Mouse (Mus musculus) lung, adult 18-20 months (tissue): ENCODE data around the gene Suco.
A peak's percentile ranks its signal among the peaks of the same experiment; 100 is the strongest.

Experiments used
- DNase-seq, 2 experiments: peaks; one replicate each; pipeline ENCODE4 v3.0.0; 2022; ENCODE audit warnings: mixed read lengths in 2 of 2

Suco gene

DNA sequence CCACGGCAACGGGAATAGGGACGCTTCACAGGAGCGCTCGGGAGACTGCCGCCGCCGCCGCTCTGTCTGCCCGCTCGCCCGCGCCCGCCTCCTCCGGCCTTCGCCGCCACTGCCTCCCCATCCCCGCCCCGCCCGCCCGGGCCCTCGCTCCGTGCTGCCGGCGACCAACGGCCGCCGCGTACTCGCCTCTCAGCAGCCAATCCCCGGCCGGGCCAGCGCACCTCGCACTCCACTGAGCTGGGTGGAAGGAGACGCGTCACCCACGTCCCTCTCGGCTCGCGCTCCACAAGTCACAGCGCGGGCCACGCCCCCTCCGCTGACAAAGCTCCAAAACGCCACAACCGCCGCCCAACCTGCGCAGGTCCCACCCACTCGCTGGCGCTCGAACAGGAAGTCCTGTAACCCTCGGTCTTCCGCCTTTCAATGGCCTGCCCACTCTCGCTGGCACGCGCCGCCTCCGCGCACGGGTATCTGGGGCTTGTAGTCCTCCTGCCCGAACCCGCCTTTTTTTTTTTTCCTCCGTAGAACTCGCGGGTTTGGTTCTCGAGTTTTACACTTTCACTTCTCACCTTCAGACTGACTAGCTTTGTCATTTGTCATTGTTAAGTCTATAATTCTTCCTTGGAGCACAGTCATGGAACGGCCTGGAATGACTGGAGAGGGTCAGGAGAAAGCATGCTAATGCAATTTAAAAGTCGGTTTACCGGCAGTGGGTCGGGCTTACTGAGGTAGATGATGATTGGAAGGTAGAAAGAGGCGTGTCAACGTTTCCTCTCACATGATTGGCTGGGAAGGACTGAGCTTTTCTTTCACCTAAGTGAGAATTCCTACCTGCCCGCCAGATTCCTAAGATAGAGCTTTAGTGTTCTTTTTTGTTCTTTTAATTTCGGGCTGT is at the start of gene Suco:
TSS of gene Suco (minus strand) at position 130 of the 895 bp plus-strand sequence.
- peak; percentile 100 for DNase-seq

DNA sequence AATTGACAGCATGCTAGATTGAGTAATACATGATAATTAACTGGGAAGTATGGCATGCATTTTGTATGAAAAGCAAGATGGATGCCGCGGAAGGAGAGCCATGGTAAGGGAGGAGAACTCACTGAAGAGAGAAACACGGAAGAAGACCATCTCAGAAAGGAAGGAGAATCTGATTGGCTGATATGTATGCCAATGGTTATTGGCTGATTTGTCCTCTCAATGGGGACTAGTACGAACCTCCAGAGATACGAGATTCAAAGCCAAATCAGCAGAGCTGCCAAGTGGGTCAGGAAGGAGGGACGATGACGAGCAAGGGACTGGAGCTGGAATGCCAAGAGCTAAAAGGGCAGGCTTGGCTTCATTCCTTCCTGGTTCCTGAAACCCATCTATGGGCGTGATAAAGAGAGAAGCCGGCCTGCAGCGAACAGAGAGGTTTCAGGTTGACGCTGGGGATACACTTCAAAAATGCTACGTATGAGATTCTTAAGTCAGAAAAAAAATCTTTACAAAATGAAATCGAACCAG is 48.9 kb upstream of the Suco start:
- DNase-seq: peak; percentile 37 to 67

DNA sequence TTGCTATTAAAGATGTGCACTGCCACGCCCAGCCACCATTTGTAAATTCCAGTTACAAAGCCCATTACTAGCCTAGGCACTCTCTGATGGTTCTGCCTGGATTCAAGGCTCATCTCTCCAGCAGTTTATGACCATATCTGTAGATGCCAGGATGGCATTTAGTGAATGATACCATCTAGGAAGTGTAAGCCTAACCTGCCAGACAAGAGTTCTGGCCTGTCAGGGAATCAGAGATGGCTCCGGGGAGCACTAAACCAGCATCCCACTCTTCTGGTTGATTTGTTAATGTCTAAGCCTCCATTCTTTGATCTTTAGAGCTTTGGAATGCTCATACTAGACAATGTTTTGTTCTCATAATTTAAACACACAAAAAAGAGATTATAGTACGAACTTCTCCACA is 47.8 kb upstream of the Suco start:
- no peak for DNase-seq

DNA sequence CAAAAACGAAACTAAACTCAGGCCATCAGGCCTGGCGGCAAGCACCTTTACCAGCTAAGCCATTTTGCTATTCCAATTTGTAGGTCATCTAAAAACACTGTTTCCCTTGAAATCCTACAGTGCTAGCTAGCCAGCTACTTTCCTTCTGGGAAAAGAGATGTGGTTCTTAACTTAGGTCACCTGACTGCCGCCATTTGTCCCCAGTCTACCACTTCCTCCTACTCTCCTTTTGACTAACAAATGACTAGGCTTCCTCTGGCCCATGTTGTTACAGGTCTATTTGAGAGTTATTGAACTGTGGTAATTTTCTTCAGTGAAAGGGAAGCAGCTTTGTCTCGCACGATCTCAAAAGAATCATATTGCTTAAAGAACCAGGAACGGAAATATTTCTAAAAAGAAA is 45.4 kb upstream of the Suco start:
- no peak for DNase-seq

DNA sequence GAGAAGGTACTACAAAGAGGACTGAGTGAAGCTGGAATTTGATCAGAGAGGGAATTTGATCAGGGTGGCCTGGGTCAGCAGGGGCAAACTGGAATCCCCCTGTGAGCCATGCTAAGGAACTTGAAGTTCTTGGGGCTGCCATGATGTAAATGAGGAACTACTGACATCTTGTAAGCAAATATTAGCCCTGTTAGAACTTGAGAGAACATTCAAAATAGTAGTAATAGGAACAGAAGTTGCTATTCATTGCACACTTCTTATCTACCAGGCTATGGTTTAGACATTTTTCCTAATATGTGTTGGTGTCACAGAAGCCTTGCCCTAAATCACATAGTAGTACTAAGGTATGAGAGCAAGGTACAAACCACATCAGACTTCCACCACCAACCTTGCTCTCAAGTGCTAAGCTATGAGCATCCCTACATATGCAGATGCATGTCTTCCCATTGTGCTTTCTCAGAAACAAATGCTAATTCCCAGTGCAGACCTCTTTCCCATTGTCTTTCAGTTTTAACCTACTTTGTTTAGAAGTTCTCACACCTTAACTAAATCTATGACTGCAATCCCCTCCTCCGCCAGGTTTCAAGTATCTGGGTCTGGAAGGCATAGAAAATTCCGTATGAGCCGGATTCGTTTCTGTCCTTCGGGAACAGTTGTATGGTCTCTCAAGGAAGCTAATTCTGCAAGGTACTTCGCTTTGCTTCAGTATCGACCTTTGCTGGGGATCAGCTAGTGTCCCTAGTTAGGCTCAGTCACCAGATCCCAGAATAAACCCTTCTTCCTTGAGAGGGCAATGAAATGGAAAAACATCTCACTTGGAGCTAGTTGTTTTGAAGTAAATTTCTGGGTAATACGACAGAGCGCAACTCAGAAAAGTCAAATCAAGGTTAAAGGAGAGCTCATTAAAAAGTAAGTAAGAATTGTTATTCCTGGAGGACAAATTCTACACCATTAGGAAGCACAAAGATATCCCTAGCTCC is 44.3 kb upstream of the Suco start:
- DNase-seq: no peak

DNA sequence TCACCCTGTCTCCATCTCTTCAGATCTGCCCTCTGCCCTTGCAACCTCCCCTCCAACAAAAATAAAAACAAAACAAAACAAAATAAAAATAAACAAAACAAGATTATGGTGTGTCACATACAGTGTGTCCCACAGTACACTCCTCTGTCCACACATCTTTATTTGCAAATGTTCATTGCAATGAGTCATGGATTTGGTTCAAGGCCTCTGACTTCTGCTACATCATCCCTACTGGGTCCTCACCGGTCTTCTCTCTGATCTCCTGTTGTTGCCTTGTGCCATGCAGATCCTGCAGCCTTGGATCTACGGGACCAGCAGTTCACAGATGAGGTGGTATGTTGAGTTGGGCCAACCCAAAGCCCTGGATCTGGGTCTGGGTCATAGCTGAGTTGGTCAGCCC is 43.1 kb upstream of the Suco start:
- no peak for DNase-seq

DNA sequence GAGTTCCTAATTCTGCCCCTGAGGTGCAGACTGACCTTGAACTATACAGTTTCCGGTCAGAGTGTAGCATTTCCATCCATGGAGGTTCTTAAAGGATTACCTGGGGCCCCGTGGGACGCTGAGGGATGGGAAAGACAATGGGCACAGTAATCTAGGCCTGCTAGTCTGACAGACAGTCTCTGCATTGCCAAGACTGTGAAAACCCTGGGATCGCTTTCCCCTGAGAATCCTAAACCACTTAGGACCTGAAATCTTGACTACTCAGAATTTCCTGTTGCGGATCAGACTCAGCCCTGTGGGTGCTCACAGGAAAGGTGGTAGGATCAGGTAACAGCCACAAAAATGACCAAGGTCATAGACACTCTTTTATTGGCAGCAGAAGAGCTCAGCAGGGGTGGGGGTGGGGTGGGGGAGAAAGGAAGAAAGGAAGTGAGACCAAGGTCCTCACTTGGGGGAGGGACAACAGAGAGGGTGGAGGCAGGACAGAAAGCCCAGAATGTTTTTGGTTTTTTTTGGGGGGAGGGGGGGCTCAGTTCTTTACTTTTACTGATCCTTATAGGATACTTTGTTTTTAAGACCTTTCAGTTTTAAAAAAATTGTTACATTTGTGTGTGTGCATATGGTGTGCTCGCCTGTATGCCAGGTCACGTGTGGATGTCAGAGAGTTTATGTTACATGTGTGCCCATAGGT is 42.3 kb upstream of the Suco start:
- DNase-seq: no peak

DNA sequence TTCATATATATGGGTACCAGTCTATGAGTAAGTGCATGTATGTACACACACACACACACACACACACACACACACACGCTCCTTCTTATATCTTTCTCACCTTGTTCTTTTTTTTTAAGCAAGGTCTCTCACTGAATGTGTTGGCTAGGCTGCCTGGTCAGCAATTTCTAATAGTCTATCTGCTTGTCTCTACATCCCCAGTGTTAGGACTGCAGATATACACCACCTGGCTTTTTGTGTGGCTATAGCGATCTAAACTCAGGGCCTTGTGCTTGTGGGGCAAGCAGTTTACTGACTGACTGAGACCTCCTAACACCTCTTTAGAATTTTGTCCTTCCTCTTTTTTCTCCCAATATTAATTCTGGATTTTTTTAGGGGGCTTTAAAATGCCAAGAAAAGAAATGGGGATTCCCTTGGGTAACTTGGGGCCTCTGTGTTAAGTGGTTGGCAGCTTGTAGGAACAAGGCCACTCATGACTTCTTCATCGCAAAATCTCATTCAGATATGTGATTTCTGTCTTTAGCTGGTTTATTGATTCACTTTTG is 41.5 kb upstream of the Suco start:
- DNase-seq: no peak

DNA sequence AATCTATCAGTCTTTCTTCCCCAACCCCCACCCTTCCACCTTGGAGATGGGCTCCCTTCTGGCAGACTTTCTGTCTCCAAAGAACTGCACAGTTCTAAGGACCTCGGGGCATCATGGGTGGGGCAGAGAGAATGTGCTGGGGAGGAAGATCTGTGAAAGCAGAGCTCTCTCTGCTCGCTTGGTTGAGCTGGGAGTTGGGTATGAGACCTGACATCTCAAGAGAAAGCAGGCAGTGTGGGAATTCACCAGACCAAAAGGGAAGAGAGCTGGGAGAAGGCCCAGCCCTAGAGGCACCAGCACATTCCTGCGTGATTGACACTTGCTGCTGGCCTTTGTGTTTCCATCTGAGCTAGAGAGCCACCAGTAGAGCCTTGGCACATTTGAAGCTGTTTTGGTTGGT is 39.6 kb upstream of the Suco start:
- no peak for DNase-seq

DNA sequence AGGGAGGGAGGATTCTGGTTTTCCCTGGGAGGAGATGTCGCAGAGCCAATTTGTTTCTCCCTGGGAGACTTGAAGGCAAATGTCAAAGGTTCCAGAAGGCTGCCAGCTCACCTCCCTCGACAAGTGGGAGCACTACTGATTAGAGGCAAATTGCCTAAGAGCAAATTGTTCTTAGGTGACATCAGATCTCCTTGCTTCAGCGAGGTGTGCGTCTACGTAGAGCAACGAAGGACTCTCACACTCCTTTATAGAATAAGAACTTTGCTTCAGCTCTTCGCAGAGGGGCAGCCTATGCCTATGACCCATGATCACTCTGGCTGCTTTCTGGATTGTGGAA is 37.1 kb upstream of the Suco start:
- peak; percentile 44 to 67 for DNase-seq

DNA sequence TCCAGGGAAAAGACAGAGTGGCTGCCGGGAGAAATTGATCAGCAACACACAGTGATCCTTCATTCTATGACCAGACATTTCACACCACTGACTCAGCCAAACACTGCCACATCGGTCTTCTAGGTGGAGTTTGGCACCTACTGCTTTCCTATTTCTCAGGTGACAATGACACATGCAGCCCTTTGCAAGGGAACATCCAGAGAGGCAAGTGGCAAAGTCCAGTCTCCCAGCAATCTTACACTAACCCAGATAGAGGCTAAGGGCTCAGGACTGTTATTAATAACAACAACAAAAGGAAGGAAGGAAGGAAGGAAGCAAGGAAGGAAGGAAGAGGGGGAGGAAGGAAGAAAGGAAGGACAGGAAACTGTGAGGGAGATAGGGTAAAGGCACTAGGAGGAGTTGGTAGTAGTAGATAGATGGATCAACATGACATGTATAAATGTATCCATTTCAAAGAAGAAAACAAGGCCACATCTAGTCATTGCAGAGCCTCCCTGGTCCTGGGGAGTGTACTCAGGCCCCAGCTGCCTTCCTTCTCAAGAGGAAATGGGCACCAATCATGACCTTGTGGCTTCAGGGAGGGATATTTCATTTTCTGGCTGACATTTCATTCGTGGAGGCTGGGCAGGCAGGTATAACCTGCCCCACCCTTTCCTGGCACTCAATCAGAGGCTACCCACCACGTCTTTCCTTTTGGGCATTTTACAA is 36.6 kb upstream of the Suco start:
- no peak for DNase-seq

DNA sequence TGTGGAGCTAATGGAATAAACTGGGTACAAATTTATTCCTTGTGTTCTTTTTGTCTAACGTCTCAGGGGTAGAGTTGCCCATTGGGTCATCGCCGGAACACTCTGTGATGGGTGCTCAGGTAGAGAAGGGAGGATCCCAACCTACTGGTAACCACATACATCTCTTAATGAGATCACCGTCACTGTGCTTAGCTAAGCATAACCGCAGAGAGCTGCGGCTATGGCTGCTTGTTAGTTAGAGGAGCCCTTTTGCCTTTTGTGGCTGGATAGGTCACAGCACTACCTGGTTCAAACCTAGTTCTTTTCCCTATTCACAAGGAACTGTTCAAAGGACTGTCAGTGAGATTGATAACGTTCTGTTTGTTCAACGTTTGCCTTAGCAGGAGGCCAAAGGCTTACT is 32.6 kb upstream of the Suco start:
- DNase-seq: no peak

DNA sequence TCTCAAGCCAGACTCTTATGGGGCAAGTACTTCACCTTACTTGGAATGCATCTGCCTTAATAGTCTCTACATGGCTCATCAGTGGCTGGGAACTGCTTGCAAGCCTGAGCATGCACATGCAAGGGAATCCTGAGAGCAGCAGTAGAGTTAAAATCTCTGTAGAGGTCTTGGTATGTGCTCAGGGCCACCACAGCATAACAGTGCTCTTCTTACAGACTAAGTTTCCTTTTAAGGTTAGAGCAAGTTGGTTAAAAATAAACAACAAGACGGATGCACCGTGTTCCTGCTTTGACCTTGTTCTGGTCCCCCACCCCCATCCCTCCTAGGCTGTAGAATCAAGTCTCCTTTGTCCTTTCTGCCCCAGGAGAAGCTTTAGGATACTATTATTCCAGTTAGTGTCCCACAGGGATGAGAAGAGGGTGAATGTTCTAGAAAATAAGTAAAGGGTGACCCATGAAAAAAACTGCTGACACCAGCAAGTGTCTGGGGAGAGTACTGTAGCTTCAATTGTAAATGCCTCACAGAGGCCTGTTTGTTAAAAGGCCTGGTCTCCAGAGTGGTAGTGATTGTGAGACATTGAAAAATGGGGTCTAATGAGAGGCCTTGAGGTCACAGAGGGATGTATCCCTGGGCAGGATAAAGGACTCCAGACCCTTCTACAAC is 31.4 kb upstream of the Suco start:
- DNase-seq: no peak

DNA sequence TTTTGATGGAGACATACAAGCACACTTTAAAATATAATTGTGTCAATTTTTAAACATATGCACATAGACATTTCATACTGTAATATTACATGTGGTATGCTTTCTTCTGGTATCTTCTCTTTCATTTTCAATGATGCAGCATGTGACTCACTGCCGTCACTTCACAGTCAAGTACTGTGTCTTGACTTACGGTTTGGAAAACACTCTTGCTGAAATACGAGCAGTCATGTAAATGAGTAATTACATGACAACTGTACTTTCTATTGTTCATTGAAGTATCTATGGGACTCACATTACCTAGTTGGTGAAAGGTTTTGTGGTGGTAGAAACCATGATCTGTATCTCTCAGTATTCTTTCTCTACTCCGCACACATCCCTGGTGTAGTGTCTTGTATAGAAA is 30.6 kb upstream of the Suco start:
- no peak for DNase-seq

DNA sequence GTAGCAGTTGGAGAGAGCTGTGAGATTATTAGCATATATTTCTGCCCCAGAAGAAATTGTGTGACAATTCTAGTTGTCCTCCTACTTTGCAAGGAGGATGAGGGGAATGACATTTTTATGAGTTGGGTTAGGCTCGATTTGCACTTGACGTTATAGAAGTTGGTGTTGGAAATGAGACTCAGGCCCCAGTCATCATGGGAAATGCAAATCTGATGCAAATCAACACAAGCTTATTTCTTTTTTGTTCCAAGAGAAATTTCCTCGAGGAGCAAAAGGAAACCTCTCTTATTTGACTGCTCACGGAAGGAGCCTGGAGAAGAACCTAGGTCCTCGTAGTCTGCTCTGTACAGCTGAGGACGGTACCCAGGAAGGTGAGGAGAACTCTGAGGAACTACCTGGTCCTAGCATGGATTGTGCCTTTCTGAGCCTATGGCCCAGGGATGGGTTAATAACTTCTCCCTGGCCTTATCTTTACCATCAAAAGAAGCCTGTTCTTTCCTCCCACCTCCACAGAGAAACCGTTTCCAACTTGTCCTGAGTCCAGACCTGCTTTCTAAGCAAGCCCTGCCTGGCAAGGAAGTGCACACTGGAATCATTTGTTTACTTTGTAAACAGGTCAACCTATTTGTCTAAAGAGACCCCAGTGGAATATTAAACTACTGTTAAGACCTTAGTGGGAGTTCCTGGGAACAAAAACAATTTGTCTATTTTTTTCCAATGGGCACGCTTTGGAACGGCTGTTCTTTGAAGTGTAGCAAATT is 26.4 kb upstream of the Suco start:
- DNase-seq: no peak

DNA sequence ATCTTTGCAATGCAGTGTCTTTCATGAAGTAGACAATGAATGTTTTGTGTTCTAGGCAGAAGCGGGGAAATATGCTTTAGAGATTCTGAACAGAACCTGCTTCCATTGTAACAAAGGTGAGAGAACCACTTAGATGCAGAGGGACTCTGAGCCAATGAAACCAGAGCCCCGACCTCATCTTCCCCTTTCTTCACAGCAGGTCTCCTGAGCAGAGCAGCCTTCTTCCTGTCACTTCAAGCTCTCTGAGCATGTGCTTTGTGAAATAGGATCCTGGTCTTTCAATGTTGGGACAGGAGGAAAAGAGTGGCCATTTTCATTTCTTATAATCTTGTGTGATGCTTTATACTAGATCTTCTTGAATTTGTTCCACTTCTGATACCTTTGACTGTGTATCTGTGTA is 23.6 kb upstream of the Suco start:
- DNase-seq: no peak

DNA sequence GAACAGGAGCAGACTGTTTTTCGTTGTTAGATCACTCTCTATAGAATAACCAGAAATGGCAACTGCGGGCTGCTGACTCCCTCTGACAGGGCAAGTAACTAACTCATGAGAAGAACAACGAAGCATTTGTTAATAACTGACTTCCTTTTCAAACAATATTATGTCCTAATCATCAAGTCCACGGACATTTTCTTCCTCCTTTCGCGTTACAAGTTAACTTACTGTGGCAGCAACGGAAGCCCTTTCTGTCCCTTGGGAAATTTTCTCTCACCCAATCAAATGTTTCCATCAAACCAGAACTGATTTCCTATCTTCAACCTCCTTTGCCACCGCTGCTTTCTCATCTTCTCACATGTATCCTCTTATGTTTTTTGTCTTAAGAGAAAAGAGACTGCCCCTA is 20.8 kb upstream of the Suco start:
- no peak for DNase-seq

DNA sequence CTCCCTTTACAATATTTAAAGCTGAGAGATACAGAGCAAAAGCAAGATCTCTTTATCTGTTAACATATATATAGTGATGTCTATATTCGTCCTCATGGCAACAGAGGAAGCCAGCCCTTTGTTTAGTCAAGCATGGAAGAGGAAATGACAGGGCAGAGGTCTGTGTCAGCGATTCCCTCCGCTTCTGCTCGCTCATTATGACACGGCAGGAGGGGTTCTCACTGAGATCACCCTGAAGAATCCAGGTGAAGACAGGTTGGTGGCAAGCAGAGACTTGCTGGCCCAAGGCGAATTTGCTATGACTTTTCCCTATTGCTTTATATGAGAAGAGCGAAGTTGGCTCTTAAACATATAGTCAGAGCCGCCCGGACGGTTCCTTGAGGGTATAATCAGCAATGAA is 19.6 kb upstream of the Suco start:
- DNase-seq: no peak

DNA sequence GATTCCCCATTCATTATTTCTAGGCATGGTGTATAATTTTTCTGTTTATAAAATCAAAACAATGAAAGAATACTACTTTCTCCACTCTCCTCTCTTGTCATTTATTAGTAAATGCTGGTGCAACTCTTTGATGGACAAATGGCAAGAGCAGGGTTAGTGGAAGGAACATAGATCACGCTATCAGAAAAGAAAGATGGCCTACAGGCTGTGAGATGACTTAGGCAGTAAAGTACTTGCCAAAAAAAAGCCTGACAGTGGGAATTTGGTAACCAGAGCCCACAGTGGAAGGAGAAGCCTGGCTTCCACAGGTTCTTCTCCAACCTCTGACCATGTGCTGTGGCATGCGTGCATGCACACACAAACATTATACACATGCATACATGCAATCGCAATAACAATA is 18.5 kb upstream of the Suco start:
- DNase-seq: no peak

DNA sequence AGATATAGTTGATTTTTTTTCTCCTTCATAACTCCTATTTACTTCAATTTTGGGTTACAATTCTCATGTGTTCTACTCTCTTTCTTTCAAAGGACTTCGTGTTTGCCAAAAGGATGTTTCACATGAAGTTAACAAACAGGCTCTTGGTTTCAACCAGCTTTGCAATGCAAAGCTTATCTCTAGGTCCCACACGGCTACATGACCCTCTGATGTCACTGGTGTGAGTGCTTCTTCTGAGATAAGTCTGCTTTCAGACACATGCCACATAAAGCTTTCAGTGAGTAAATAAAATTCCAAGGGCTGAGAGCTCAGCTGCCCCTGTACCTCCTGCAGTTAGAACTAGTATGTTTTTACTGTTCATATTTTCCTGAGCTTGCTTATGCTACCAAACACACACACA is 18.1 kb upstream of the Suco start:
- DNase-seq: no peak

DNA sequence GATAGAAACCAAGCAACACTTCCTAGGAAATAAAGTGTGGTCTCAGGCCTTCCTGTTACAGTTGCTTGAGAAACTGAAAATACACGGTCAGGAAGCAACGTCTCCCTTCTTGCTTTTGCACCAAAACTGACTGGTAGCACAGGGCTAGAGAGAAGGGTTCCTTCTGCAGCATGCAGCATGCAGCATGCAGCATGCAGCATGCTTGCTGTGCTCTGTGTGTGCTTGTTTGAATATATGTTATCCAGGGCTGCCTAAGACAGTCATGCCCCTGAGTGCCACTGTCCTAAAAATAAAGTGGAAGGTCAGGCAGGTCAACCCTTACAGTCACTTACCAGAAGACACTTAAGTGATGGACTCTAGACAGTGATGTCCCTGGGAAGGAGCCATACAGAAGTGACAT is 17.6 kb upstream of the Suco start:
- DNase-seq: no peak
